Mouse (Mus musculus) C2C12 (cell line): ENCODE results near the gene Atxn7l3.

Experiments used
- CEBPB ChIP-seq: IDR thresholded peaks from one replicate; pipeline ENCODE4 v1.6.1; 2011; ENCODE audit warnings: low read depth, mild to moderate bottlenecking, control low read depth, moderate library complexity
- CTCF ChIP-seq: IDR thresholded peaks from one replicate; pipeline ENCODE4 v1.5.1; 2011; ENCODE audit not compliant: control insufficient read depth, insufficient read depth, insufficient read length

DNA sequence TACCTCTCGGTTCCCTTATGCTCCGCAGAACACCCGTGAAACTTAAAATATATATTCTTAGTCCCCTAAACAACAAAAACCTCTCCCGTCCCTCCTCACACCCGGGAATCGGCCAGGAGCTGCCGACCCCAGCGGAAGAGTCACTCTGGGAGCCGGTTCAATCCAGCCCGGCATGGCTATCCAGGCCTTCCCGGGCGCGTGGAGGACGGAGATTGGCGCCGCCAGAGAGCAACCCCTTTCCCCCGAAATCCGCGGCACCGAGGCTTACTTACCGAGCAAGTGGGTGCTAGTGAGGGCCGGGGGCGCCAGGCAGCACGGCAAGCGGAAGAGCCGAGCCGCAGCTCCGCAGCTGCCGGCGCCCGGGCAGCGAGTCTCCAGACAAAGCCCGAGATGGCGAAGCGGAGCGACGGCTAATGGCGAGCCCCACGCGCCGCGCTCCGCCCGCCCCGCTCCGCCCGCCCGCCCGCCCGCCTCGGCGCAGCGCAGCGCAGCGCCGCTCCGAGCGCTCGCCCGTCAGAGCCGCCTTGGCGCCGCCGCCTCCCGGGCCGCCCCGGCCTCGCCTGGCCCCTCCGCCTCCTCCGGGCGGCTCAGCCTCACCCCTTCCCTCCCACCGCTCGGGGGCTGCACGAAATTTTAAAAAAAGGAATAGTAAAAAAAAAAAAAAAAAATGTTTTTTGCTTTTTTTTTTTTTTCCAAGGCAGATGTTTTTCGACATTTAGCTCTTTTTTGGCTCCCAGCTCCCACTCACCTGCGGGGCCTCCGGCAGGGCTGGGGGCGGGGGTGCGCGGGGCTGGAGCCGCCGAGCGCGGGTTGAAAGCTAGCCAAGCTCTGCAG lies 22.4 kb upstream of the Atxn7l3 start:
- no peak for TF ChIP-seq CTCF
- TF ChIP-seq CEBPB, result no peak
